Mouse (Mus musculus): ENCODE results near the gene Cyp46a1.

Gene Cyp46a1

DNA sequence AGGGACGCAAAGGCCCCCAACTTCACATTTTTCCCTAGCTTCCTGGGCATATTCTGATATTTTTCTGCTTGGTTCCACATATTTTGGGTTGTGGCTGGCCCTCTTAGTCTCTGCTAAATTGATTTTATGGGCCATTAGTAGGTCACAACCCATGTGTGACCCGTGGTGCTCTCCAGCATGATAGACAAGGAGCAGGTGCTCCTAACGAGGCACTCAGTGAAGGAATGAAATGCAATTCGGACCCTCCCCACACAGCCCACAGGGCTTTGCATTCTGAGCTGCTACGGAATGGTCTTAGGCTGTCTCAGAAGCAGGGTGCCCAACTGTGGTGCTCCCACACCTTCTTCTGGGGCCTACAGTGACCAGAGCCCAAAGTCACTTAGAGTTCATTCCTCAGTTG lies 74.9 kb downstream of the Cyp46a1 start:
- no peak for DNase-seq

DNA sequence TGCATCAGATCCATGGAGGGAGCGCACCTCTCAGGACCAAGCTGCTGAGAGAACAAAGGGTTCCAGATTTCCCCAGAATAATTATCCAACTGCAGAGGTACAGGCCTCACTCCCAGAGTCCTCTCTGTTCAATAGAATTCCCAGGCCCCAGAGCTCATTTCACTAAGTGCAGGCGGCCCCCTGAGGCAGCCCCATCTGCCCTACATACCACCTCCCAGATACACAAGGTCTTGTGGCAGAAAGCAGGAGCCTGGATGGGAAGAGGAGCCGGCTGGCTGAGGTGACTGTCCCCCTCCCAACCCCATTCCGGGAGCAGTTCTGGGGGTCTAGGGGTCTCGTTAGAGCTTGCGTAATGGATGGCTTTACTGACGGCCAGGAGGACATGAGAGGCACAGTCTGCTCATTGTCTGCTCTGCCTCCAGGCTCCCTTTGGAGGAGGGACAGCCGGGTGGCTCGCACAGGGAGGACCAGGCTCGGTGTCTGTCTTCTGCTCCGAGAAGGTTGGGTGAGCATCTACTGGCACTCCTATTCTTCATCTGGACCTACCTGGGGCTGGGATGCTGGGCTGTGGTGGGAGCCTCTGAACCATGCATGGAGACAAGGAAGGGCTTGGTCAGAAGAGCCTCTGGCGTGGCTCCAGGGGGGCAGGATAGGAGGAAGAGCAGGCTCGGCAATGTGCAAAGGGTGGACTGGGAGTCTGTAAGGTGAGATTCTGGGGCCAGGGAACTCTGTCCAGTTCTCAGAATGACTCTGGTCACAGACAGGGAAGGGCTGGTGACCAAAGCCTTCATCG lies 76.4 kb downstream of the Cyp46a1 start:
- DNase-seq, result no peak
